Mouse (Mus musculus): ENCODE measurements around the gene Nubp2. TPM values are rescaled to one million over a fixed set of nuclear protein-coding genes. Genes with fewer than 3 reads are reported as not detected.
A peak's percentile ranks its signal among the peaks of the same experiment; 100 is the strongest.

Gene Nubp2
- 50.1 and 53.2 TPM in 2 replicates for polyA plus RNA-seq (2016; fragmentation: Nextera tagmentation; extraction: Ambion mirVana)

DNA sequence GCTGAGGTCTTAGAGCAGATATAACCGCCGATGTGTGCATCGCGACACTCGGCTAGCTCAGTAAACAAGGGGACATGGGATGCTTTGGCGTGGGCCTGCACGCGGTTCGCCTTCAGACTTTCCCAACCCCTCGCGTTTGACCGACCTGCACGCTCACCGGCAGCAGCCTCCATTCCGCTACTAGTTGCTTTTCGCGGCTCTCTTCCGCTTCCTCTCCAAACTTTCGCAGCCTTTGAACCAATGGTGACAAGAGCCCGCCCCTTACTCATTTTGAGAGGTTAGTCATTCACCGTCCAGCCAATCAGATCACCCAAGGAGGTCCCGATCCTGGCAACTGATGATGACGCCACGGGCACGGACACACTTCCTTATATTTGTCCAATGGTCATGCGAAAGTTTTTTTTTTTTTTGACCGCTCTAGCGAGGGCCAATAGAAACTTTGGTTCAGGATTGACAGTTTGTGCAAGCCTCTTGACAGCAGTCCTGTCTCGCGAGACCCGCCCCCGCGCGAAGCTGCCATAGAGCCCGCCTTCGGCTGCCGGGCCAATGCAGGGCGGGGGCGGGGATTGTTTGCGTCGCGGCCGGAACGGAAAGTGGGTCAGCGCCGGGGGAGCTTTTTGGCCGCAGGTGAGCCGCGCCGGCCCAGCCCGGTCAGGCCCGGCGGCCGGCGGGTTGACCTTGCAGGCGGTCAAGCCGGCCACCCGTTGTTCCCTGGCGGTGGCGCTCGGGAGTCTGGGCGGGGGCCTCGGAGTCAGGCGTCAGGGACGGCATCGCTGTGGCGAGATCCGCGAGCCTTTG lies at the start of gene Nubp2, which contains the start of gene Spsb3:
TSS of gene Nubp2 (minus strand) at position 216 of the 798 bp plus-strand sequence.
TSS of gene Spsb3 (plus strand) at position 510 of the 798 bp plus-strand sequence.
- H3K9me3 ChIP-seq: no peaks in the 10 kb centered on the region
- peak within 1 kb of the TSS; percentile 93 for H3K4me2 ChIP-seq
- peaks cover 22% of the 10 kb centered on the region for H3K4me1 ChIP-seq (replicated peaks)
- peaks cover 39% of the 10 kb centered on the region for H3K36me3 ChIP-seq
- H3K27ac ChIP-seq: peak within 1 kb of the TSS; percentile 59; the same call in 1 of the 2 replicates
- WGBS: under 1% methylated on average over 69 of the region's 69 CpGs
- peak within 1 kb of the TSS; percentile 88 for H3K4me3 ChIP-seq (replicated peaks)
- peak; percentile 95 for ATAC-seq (ENCODE audit: insufficient number of reproducible peaks, insufficient read depth, low FRiP score, low TSS enrichment, low read depth)
- peak within 1 kb of the TSS; percentile 81 for H3K9ac ChIP-seq (replicated peaks)
- no peaks in the 10 kb centered on the region for H3K27me3 ChIP-seq

DNA sequence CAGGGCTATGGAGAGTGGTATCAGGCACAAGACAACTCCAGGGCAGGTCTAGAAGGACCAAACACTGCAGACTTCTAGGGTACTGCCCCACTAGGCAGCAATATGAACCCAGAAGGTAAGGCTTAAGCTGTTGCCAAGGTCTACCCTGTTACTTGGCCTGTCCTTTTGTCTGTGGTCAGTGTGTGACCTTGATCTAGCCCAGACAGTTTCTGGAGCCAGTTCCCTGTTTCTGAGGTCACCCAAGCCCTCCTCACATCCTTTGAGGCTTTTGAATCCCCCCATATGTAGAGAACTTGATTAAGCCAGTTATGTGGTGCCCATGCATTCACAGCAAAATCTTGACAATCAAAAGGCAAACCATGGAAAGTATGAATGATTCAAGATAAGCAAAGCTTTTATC lies 49.5 kb upstream of the Nubp2 start:
- Histone ChIP-seq H3K9me3 (no peaks in the 10 kb centered on the region), H3K27ac (no peak overlapping the region), H3K4me1 (replicated peaks) (peaks cover 20% of the 10 kb centered on the region), H3K4me2 (peak overlapping the region; percentile 77), H3K36me3 (peaks cover 23% of the 10 kb centered on the region; the same call in 1 of the 2 replicates), H3K4me3 (replicated peaks) (peak overlapping the region; percentile 94), H3K27me3 (no peaks in the 10 kb centered on the region), H3K9ac (replicated peaks) (peak overlapping the region; percentile 87)
- no peak for ATAC-seq (ENCODE audit: insufficient number of reproducible peaks, insufficient read depth, low FRiP score, low TSS enrichment, low read depth)

DNA sequence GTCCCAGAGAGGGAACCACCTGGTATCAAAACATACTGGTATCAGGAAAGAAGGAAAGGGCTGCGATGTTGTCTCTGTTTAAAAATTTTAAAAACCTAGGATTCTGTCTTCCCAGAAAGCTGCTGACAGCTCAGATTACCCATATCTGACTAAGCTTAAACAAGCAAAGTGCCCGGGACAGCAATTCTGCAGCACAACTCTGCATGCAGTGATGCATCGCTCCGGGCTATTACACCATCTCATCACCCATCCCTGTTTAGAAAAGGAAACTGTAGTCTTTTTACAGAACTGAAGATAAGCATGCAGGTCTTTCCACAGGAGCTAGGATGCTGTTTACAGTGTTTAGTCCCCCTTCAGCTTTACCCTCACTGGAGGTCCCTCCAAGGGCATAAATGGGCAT lies 48.8 kb upstream of the Nubp2 start:
- H3K4me3 ChIP-seq (replicated peaks): peak overlapping the region; percentile 94
- peak overlapping the region; percentile 77 for H3K4me2 ChIP-seq
- peak overlapping the region; percentile 87 for H3K9ac ChIP-seq (replicated peaks)
- H3K4me1 ChIP-seq (replicated peaks): peaks cover 20% of the 10 kb centered on the region
- ATAC-seq (ENCODE audit: insufficient number of reproducible peaks, insufficient read depth, low FRiP score, low TSS enrichment, low read depth): no peak
- no peak overlapping the region for H3K27ac ChIP-seq
- 87% methylated on average over 4 of the region's 4 CpGs for WGBS
- H3K27me3 ChIP-seq: no peaks in the 10 kb centered on the region
- H3K36me3 ChIP-seq: peaks cover 20% of the 10 kb centered on the region; the same call in 1 of the 2 replicates
- H3K9me3 ChIP-seq: no peaks in the 10 kb centered on the region

DNA sequence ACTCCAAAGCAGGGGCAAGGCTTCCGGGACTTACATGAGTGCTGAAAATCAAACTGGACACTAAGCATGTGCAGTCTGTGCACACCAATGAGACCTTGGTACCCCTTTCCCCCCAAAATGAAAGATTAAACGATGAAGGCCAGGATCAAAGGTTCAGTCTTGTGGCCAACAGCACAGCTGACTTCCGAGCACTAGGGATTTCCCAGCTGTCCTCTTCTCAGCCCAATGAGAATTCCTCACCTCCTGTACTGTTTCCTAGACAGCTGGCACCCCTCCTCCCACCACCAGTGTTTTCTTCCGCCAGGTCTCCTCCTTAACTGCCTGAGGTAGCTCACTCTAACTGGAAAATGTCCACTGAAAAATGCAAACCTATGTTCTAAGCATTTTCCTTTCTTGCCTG lies 47.0 kb upstream of the Nubp2 start:
- peaks cover 20% of the 10 kb centered on the region for H3K4me1 ChIP-seq (replicated peaks)
- WGBS: 74% methylated on average over 4 of the region's 4 CpGs

DNA sequence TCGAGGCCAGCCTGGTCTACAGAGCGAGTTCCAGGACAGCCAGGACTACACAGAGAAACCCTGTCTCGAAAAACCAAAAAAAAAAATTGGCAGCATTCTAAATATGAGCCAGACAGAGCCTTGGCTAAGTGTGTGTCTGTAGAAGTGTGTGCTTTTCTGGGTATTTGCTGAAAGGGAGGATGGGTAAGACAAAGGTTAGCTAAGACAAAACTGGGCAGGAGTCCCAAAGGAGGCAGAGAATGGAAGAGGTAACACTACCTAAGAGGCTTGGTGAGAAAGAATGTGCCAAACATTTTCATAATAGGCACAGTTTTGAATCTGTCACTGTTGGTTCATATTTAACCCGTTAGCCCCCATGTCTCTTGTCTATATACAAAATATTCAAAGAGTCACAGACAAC lies 46.3 kb upstream of the Nubp2 start:
- no peak for ATAC-seq (ENCODE audit: insufficient number of reproducible peaks, insufficient read depth, low FRiP score, low TSS enrichment, low read depth)
- Histone ChIP-seq H3K4me2 (no peak overlapping the region), H3K4me1 (replicated peaks) (peaks cover 20% of the 10 kb centered on the region), H3K4me3 (replicated peaks) (no peak overlapping the region), H3K36me3 (peaks cover 36% of the 10 kb centered on the region), H3K27me3 (no peaks in the 10 kb centered on the region), H3K9me3 (no peaks in the 10 kb centered on the region), H3K9ac (replicated peaks) (no peak overlapping the region), H3K27ac (no peak overlapping the region)
- WGBS: 95% methylated on average over 4 of the region's 4 CpGs

More for the DNA sequence above, 47.0 kb upstream of the Nubp2 start:
- Histone ChIP-seq H3K9ac (replicated peaks) (no peak overlapping the region), H3K4me3 (replicated peaks) (no peak overlapping the region), H3K9me3 (no peaks in the 10 kb centered on the region), H3K27ac (no peak overlapping the region), H3K27me3 (no peaks in the 10 kb centered on the region), H3K4me2 (no peak overlapping the region), H3K36me3 (peaks cover 32% of the 10 kb centered on the region; the same call in 1 of the 2 replicates)
- ATAC-seq (ENCODE audit: insufficient number of reproducible peaks, insufficient read depth, low FRiP score, low TSS enrichment, low read depth): no peak

DNA sequence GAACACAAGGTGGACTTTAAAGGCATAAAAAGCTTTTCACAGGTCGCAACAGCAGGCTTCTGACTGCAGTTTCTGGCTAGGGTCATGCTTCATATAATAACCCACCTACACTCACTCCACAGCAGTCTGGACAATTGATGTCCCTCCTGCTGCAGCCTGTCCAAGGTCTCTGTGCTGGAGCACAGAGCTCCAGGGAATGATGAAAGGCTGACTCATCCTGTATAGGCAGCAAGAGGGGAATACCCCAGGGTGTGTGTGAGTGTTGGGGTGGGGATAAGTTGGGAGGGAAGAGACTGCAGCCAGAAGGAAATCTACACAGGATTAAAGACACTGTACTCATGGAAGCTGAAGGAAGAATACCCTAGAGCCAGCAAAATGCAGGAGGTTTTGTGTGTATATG lies 43.4 kb upstream of the Nubp2 start:
- no peak overlapping the region for H3K4me3 ChIP-seq (replicated peaks)
- no peaks in the 10 kb centered on the region for H3K9me3 ChIP-seq
- no peak for ATAC-seq (ENCODE audit: insufficient number of reproducible peaks, insufficient read depth, low FRiP score, low TSS enrichment, low read depth)
- peaks cover 4% of the 10 kb centered on the region; the same call in 1 of the 2 replicates for H3K4me1 ChIP-seq (replicated peaks)
- H3K27ac ChIP-seq: no peak overlapping the region
- H3K36me3 ChIP-seq: peaks cover 63% of the 10 kb centered on the region
- no peak overlapping the region for H3K4me2 ChIP-seq
- 57% methylated on average over 1 of the region's 1 CpGs for WGBS
- H3K9ac ChIP-seq (replicated peaks): no peak overlapping the region
- no peaks in the 10 kb centered on the region for H3K27me3 ChIP-seq

DNA sequence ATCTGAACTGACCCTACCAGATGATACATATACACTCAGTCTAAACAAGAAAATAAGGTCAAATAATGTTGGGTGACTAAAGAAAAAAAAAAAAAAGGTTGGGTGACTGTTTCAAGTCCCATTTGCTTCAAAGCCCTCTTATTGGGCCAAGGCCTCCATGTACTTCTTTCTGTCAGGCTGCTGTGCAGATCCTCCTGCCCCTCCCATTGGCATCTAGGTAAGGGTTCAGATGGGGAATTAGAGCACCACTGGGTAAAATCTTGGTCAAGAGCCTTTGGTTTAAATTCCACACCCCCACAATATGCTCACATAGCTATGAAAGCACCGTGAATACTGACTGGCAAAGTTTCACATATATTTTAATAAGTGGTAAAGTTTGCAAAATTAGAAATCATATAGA lies 37.1 kb upstream of the Nubp2 start:
- no peaks in the 10 kb centered on the region for H3K4me1 ChIP-seq (replicated peaks)
- no peaks in the 10 kb centered on the region for H3K9me3 ChIP-seq
- H3K27me3 ChIP-seq: no peaks in the 10 kb centered on the region
- H3K36me3 ChIP-seq: peaks cover 96% of the 10 kb centered on the region
- H3K9ac ChIP-seq (replicated peaks): no peak overlapping the region
- H3K4me2 ChIP-seq: no peak overlapping the region
- WGBS: 89% methylated on average over 1 of the region's 1 CpGs
- H3K4me3 ChIP-seq (replicated peaks): no peak overlapping the region
- ATAC-seq (ENCODE audit: insufficient number of reproducible peaks, insufficient read depth, low FRiP score, low TSS enrichment, low read depth): no peak
- H3K27ac ChIP-seq: no peak overlapping the region

DNA sequence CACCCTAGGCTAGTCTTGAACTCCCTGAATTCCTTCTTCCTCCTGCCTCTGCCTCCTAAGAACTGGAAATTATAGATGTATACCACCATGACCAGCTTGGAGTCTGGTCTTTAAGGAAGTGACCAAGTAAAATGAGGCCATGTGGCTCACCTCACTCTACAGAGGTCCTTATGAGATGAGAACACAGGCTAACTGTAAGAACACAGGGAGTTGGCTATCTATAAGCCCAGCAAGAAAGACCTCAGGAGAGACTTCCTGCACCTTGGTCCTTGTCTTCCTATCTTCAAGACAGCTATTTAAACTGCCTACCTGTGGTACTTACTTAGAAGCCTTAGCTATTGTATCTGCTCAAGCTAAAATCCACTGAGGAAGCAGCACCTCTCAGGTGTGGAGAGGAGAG lies 27.8 kb upstream of the Nubp2 start:
- no peak overlapping the region for H3K4me3 ChIP-seq (replicated peaks)
- H3K4me2 ChIP-seq: no peak overlapping the region
- no peaks in the 10 kb centered on the region for H3K27me3 ChIP-seq
- no peaks in the 10 kb centered on the region for H3K4me1 ChIP-seq (replicated peaks)
- no peak for ATAC-seq (ENCODE audit: insufficient number of reproducible peaks, insufficient read depth, low FRiP score, low TSS enrichment, low read depth)
- H3K9me3 ChIP-seq: no peaks in the 10 kb centered on the region
- H3K36me3 ChIP-seq: peaks cover 98% of the 10 kb centered on the region
- H3K27ac ChIP-seq: no peak overlapping the region
- H3K9ac ChIP-seq (replicated peaks): no peak overlapping the region

DNA sequence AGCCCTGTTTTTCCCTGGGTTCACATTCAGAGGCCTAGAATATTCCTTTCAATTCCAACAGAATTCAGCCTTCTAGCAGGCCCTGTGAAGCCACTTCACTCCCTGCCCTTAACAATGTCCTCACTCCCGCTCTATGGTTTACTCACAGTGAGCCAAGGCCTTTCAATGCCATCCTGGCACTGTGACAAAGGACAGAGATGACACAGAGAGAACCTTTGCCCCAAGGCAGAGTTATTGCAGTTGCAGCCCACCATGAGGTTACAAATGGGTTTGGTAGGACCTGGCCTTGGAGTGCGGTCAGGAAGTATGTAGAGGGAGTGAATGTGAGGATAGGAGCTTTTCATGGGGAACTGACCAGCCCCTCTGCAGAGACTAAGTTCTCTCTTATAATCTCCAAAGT lies 21.4 kb upstream of the Nubp2 start:
- no peaks in the 10 kb centered on the region for H3K27me3 ChIP-seq
- WGBS: 96% methylated on average over 2 of the region's 2 CpGs
- ATAC-seq (ENCODE audit: insufficient number of reproducible peaks, insufficient read depth, low FRiP score, low TSS enrichment, low read depth): no peak
- H3K4me2 ChIP-seq: no peak overlapping the region
- no peak overlapping the region for H3K4me3 ChIP-seq (replicated peaks)
- H3K27ac ChIP-seq: no peak overlapping the region
- no peak overlapping the region for H3K9ac ChIP-seq (replicated peaks)
- H3K4me1 ChIP-seq (replicated peaks): no peaks in the 10 kb centered on the region
- H3K9me3 ChIP-seq: no peaks in the 10 kb centered on the region
- H3K36me3 ChIP-seq: peaks cover 100% of the 10 kb centered on the region

DNA sequence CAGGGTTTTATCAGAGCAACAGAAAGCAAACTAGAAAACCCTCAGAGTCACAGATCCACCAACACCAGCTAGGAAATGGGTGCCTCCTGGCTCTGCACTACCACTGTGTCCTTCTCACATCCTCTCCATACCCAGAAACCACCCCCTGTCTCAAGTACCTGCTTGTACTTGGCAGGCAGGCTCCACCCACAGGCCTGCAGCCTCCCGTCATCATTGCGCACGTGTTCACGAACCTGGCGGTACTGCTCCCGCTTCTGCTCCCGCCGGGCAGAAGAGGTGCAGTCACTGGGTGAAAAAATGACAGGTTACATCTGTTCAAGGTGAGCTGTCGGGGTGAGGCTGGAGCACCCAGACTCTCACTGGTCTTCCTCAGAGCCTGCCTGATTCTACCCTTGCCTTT lies 17.6 kb upstream of the Nubp2 start:
- Histone ChIP-seq H3K9ac (replicated peaks) (no peak overlapping the region), H3K4me3 (replicated peaks) (no peak overlapping the region), H3K27ac (no peak overlapping the region), H3K36me3 (peaks cover 100% of the 10 kb centered on the region), H3K4me1 (replicated peaks) (no peaks in the 10 kb centered on the region), H3K9me3 (no peaks in the 10 kb centered on the region), H3K4me2 (no peak overlapping the region), H3K27me3 (no peaks in the 10 kb centered on the region)
- 91% methylated on average over 9 of the region's 9 CpGs for WGBS
- ATAC-seq (ENCODE audit: insufficient number of reproducible peaks, insufficient read depth, low FRiP score, low TSS enrichment, low read depth): no peak

DNA sequence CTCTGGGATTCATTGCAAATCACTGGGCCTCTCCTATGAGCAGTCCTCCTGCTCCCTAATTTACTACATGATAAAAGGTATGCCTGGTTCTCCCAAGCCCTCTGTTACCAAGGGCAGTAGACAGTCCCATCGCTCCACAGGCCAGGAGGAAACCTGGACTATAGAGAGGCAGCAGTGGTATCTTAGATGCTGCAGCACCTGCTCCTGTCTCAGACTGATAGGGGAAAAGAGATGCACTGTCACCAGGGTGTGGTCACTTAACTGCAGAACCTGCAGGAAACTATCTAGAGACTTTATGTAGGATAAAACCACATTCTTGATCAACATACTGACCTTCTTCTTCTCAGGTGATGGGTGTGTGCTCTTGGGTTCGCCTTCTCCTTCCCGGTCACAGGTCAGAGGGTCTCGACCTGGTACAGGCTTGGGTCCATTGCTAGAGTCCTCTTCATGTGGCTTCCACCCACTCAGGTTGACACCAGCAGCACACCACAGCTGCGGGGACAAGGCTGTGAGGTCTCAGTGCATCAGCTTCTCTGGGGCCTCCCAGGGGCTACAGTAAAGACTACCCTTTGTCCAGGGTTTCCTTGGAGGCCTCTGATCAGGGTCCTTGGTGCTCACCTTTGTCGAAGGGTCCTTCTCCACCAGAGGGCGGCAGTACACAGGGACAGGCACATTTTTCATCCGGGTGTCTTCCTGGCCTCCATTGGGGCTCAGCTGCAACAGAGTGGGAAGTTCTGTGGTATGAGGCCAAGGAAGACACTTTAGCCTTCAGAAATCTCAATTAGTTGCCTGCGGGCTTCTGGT lies 16.7 kb upstream of the Nubp2 start:
- H3K27me3 ChIP-seq: no peaks in the 10 kb centered on the region
- no peak overlapping the region for H3K27ac ChIP-seq
- no peak overlapping the region for H3K4me3 ChIP-seq (replicated peaks)
- no peak for ATAC-seq (ENCODE audit: insufficient number of reproducible peaks, insufficient read depth, low FRiP score, low TSS enrichment, low read depth)
- no peak overlapping the region for H3K4me2 ChIP-seq
- H3K9me3 ChIP-seq: no peaks in the 10 kb centered on the region
- 74% methylated on average over 9 of the region's 9 CpGs for WGBS
- H3K36me3 ChIP-seq: peaks cover 100% of the 10 kb centered on the region
- 0 out of 2 replicates have a peak, but pooled peaks cover 2% of the 10 kb centered on the region for H3K4me1 ChIP-seq (replicated peaks)
- no peak overlapping the region for H3K9ac ChIP-seq (replicated peaks)
